Mouse (Mus musculus) heart, embryonic 14.5 days (tissue): Measurements from ENCODE around the gene Pea15a. TPM values are rescaled to one million over a fixed set of nuclear protein-coding genes. Genes with fewer than 3 reads are reported as not detected.

Experiments used
- ATAC-seq: fragments of 200-750 bp; cut with Nextera tagmentation; 2 replicates; pipeline ENCODE4 v1.8.0; 2017; ENCODE audit warnings: low read depth, moderate TSS enrichment; ENCODE audit not compliant: insufficient number of reproducible peaks, insufficient read depth, low FRiP score
- H3K27ac ChIP-seq, 2 experiments: fragments of 200-500 bp in 1 of 2; fragments of 300-500 bp in 1 of 2; sonication (generic) in 1 of 2; replicated peaks in 1 of 2; 2 replicates each; pipeline ENCODE4 v1.5.1; 2012 to 2014; ENCODE audit warnings: low read depth in 2 of 2, low read length in 2 of 2, control low read depth in 1 of 2, mild to moderate bottlenecking in 1 of 2, mixed read lengths in 1 of 2; ENCODE audit not compliant: control insufficient read depth in 1 of 2, insufficient read depth in 1 of 2
- H3K27me3 ChIP-seq: fragments of 300-500 bp; sonication (generic); 2 replicates; pipeline ENCODE4 v1.6.1; 2014; ENCODE audit warnings: mild to moderate bottlenecking, low read length, control low read depth; ENCODE audit not compliant: control insufficient read depth, insufficient read depth
- H3K36me3 ChIP-seq: fragments of 300-500 bp; sonication (generic); 2 replicates; pipeline ENCODE4 v1.6.1; 2014; ENCODE audit warnings: mild to moderate bottlenecking, control low read depth, low read length, mixed read lengths; ENCODE audit not compliant: control insufficient read depth, insufficient read depth
- H3K4me1 ChIP-seq, 2 experiments: fragments of 200-500 bp in 1 of 2; fragments of 300-500 bp in 1 of 2; sonication (generic) in 1 of 2; 2 replicates each; pipeline ENCODE4 v1.6.1; 2012 to 2014; ENCODE audit warnings: low read length in 2 of 2, control low read depth in 1 of 2, mixed read lengths in 1 of 2; ENCODE audit not compliant: control insufficient read depth in 2 of 2, insufficient read depth in 2 of 2
- H3K4me2 ChIP-seq: fragments of 300-500 bp; sonication (generic); 2 replicates; pipeline ENCODE4 v1.6.1; 2014; ENCODE audit warnings: mild to moderate bottlenecking, low read length
- H3K4me3 ChIP-seq, 2 experiments: fragments of 200-500 bp in 1 of 2; fragments of 300-500 bp in 1 of 2; sonication (generic) in 1 of 2; 2 replicates each; pipeline ENCODE4 v1.5.1; 2012 to 2014; ENCODE audit warnings: low read length in 2 of 2, mild to moderate bottlenecking in 2 of 2, control low read depth in 1 of 2, low read depth in 1 of 2, moderate library complexity in 1 of 2; ENCODE audit not compliant: control insufficient read depth in 1 of 2, insufficient read depth in 1 of 2
- H3K9ac ChIP-seq: fragments of 300-500 bp; sonication (generic); 2 replicates; pipeline ENCODE4 v1.6.1; 2014; ENCODE audit warnings: mild to moderate bottlenecking, low read length
- H3K9me3 ChIP-seq: fragments of 300-500 bp; sonication (generic); 2 replicates; pipeline ENCODE4 v1.6.1; 2016; ENCODE audit warnings: low read length, control low read depth; ENCODE audit not compliant: control insufficient read depth
- WGBS: fragments of 180-500 bp; shearing (Covaris S2); extraction: QIAGEN DNeasy Blood & Tissue Kit; methylation state at CpG from one replicate; pipeline ENCODE4 v1.1.7; 2014; 5-methylcytosine and 5-hydroxymethylcytosine counted together
- polyA plus RNA-seq: library from polyadenylated mRNA; unstranded; fragments of >200 nt; fragmentation: Nextera tagmentation; extraction: Ambion mirVana; gene quantifications from 2 replicates; pipeline ENCODE4 v1.2.1, GENCODE M21; 2014

The Pea15a gene
- polyA plus RNA-seq, 1 experiment from 2014 or later, result 166 TPM

DNA sequence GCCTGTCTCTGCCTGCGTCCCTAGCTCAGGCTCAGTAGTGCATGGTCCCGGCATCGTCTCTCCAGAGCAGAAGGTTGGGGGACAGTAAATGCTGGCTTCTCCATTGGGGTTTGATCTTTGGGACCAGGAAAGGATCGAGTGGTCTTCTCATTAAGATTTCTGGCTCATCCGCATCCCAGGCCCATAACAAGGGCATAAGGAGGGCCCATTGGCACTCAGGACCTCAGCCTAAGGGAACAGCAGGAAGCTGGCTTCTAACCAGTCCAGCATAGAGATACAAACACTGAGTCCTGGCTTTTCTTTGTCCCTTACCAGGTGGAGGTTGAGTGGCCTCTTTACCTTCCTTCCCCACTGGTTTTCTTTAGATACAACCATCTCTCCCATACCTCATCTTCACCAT lies 8.8 kb downstream of the Pea15a start:
- no peak overlapping the region for H3K27ac ChIP-seq
- 71% methylated on average over 5 of the region's 5 CpGs for WGBS
- no peak for ATAC-seq
- H3K27me3 ChIP-seq, result no peaks in the 10 kb centered on the region
- peaks cover 85% of the 10 kb centered on the region for H3K36me3 ChIP-seq
- no peaks in the 10 kb centered on the region for H3K9me3 ChIP-seq
- no peak overlapping the region for H3K9ac ChIP-seq
- peaks cover 18 to 24% of the 10 kb centered on the region in 2 experiments for H3K4me1 ChIP-seq
- H3K4me2 ChIP-seq, result no peak overlapping the region
- no peak overlapping the region for H3K4me3 ChIP-seq

DNA sequence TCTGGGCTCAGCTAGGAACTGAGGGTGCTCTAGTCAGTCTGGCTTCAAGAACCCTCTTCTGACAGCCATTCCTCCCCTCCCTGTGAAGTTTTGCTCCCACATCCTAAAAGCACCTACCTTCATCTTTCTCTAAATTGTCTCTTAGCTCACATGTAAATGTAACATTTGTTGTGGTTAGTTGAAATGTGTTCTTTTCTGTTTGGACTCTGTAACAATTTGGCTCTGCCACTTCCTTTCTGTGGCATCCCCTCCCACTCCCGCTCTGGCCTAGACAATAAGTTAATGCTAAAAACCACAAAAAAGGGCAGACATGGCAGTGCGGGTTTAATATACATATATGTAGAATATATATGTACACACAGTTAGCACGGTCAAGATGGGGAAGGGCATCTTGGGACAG lies 9.5 kb downstream of the Pea15a start:
- H3K36me3 ChIP-seq, result peaks cover 92% of the 10 kb centered on the region

DNA sequence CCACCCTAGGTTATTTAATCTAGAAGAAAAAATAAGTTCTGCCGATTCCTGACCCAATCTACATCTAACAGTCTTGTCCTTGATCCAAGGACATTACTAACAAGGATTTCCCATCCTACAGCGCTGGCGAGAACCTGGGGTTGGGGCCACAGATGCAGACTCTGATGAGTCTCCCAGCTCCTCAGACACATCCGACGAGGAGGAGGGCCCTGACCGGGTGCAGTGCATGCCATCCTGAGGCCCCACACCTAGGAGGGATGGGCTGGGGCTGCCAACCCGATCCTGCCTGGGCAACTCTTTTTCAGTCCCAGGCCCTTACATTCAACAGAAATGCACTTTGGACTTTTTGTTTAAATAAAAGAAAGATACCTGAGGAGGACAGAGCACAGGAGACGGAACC lies 12.2 kb downstream of the Pea15a start:
- WGBS, result 72% methylated on average over 8 of the region's 8 CpGs
- no peaks in the 10 kb centered on the region for H3K9me3 ChIP-seq
- no peak overlapping the region for H3K9ac ChIP-seq
- H3K36me3 ChIP-seq, result peaks cover 96% of the 10 kb centered on the region
- no peak overlapping the region for H3K4me2 ChIP-seq
- H3K4me1 ChIP-seq, result no peaks in the 10 kb centered on the region
- H3K4me3 ChIP-seq, result no peak overlapping the region
- H3K27ac ChIP-seq, result no peak overlapping the region
- no peaks in the 10 kb centered on the region for H3K27me3 ChIP-seq
- no peak for ATAC-seq

More for the DNA sequence above, 9.5 kb downstream of the Pea15a start:
- Histone ChIP-seq H3K27me3 (no peaks in the 10 kb centered on the region), H3K9me3 (no peaks in the 10 kb centered on the region), H3K27ac (no peak overlapping the region), H3K4me1 (peaks cover 11 to 17% of the 10 kb centered on the region in 2 experiments), H3K4me3 (no peak overlapping the region), H3K4me2 (no peak overlapping the region), H3K9ac (no peak overlapping the region)
- no peak for ATAC-seq
- WGBS, result 90% methylated on average over 3 of the region's 3 CpGs

DNA sequence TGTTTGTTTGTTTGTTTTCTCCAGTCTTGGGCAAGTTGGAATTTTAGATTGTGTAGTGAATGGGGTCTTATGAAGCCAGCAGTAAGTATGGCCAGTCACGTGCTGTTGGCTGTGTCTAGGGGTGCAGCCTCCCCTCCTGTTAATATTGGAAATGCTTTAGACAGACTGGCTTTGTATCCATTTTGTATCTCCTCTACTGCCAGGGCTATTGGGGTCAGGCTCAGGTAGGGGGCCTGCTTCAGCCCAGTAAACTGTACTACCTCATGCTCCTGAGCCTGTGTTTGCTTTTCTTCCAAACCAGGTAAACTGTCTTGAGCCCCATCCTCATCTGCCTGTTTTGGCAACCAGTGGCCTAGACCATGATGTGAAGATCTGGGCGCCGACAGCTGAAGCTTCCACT lies 14.4 kb downstream of the Pea15a start:
- 90% methylated on average over 3 of the region's 3 CpGs for WGBS

DNA sequence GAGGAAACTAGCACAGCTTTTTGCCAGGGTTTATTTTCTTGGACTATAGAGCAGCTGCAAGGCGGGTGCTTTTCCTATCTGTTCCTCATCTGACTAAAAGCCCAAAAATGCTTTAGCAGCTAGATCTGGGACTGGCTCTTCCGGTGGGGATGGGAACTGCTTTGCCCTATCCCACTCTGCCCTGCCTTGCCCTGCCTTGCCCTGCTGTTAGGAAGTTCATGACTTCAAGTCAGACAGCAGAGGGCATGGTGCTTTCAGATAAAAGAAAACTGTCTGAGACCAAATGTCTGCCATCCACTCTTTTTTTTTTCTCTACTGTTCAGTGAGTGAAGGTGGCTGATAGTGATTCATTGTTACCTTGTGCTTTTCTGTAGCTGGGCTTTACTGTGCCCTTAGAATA lies 15.0 kb downstream of the Pea15a start:
- no peak for ATAC-seq
- H3K4me1 ChIP-seq, result no peaks in the 10 kb centered on the region
- H3K27ac ChIP-seq, result no peak overlapping the region
- 72% methylated on average over 2 of the region's 2 CpGs for WGBS
- H3K4me3 ChIP-seq, result no peak overlapping the region
- no peak overlapping the region for H3K4me2 ChIP-seq
- H3K9ac ChIP-seq, result no peak overlapping the region
- peaks cover 95% of the 10 kb centered on the region for H3K36me3 ChIP-seq
- H3K9me3 ChIP-seq, result no peaks in the 10 kb centered on the region
- no peaks in the 10 kb centered on the region for H3K27me3 ChIP-seq

More for the DNA sequence above, 14.4 kb downstream of the Pea15a start:
- Histone ChIP-seq H3K36me3 (peaks cover 95% of the 10 kb centered on the region), H3K4me1 (no peaks in the 10 kb centered on the region), H3K27ac (no peak overlapping the region), H3K27me3 (no peaks in the 10 kb centered on the region), H3K9ac (no peak overlapping the region), H3K4me2 (no peak overlapping the region), H3K9me3 (no peaks in the 10 kb centered on the region), H3K4me3 (no peak overlapping the region)
- no peak for ATAC-seq

DNA sequence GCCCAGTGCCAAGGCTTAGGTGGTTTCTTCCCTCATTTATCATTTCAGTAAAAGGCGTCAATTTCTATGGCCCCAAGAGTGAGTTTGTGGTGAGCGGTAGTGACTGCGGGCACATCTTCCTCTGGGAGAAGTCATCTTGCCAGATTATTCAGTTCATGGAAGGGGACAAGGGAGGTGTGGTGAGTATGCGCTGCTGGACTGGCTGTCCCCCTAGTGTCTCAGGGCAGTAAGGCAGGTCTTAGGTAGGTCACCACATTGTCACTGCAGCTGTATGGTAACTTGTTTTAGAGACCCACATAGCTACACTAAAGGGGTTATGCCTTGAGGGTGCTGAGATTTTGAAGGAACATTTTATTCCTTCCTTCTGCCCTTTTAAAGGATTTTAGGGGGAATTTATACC lies 17.7 kb downstream of the Pea15a start:
- no peak overlapping the region for H3K9ac ChIP-seq
- H3K27ac ChIP-seq, result no peak overlapping the region
- H3K4me3 ChIP-seq, result no peak overlapping the region
- no peaks in the 10 kb centered on the region for H3K9me3 ChIP-seq
- WGBS, result 66% methylated on average over 4 of the region's 4 CpGs
- H3K36me3 ChIP-seq, result peaks cover 87% of the 10 kb centered on the region
- H3K4me1 ChIP-seq, result no peaks in the 10 kb centered on the region
- no peak for ATAC-seq
- H3K27me3 ChIP-seq, result no peaks in the 10 kb centered on the region
- H3K4me2 ChIP-seq, result no peak overlapping the region

DNA sequence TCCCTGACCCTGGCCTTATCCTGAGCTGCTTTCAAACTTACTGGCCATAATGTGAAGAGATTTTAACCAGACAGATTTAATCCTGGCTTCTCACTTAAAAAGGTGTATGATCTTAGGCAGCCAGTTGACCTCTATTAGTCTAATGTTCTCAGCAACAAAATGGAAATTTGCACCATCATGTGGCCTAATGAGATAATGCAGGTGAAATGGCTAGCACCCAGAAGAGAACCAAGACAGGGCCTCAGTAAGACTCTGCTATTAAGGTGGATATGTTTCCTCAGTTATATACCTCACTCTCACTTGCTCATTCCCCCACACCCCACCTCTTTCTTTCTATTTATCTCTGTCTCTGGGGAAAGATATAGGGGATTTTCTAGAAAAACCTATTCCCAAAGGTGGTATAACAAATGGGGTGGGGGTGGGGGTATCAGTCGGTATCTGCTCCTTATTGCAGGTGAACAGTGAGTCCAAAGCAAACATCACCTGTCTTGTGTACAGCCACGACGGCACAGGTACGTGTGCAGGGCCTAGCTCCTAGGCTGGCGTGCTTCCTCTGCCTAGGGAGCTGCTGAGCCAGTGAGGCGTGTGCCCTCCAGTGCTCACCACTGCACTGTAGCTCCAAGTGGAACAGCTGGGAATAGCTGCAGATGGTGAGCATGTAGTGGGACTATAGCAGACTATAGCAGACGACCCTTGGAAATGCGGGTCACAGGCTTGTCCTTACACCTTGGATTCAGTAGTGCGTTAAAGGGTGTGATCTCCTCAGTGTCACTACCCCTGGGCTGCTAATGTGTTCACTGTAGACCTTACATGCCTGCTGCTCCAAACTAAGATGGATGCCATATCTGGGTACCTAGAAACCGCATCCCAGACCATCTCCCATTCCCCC lies 20.0 kb downstream of the Pea15a start:
- Histone ChIP-seq H3K27ac (no peak overlapping the region), H3K27me3 (no peaks in the 10 kb centered on the region), H3K9me3 (no peaks in the 10 kb centered on the region), H3K9ac (no peak overlapping the region), H3K4me2 (no peak overlapping the region), H3K4me3 (no peak overlapping the region), H3K4me1 (no peaks in the 10 kb centered on the region), H3K36me3 (peaks cover 83% of the 10 kb centered on the region)
- ATAC-seq, result no peak; the same call in 1 of the 2 replicates
- WGBS, result 95% methylated on average over 10 of the region's 10 CpGs

DNA sequence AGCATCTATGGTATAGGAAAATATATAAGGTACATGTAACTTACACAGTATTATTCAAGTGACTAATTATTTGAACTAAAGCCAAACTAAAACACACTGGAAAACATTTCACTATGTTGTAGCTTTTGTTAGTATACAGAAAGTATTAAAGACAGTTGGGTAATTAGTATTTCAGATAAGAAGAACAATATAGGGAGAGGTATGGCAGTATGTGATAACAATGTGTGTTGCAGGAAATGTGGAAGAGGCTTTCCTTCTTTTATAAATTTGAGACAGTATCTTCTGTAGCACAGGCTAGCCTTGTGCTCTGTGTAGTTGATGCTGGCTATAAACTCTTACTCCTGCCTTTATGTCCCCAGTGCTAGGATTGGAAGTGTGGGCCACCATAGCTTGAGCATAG lies 22.7 kb downstream of the Pea15a start:
- ATAC-seq, result no peak
- Histone ChIP-seq H3K9me3 (no peaks in the 10 kb centered on the region), H3K4me3 (no peak overlapping the region), H3K27ac (no peak overlapping the region), H3K27me3 (no peaks in the 10 kb centered on the region), H3K9ac (no peak overlapping the region), H3K4me2 (no peak overlapping the region), H3K36me3 (peaks cover 84% of the 10 kb centered on the region), H3K4me1 (no peaks in the 10 kb centered on the region)
